Mouse (Mus musculus): ENCODE data around the gene Igdcc4. TPM values are rescaled to one million over a fixed set of nuclear protein-coding genes. Genes with fewer than 3 reads are reported as not detected.

Igdcc4 gene
- polyA plus RNA-seq, 1 experiment from 2014 or later = 11.8 TPM

- Histone ChIP-seq H3K36me3 (ENCODE audit: control insufficient read depth, insufficient read depth, low read length) (no peaks in the 10 kb centered on the region), H3K27ac (ENCODE audit: low read depth, low read length) (no peak overlapping the region), H3K9ac (ENCODE audit: low read depth, low read length) (0 out of 2 replicates have a peak overlapping the region, but pooled peaks have one; percentile 3), H3K4me2 (no peak overlapping the region), H3K4me3 (ENCODE audit: low read depth, low read length) (no peak overlapping the region), H3K4me1 (ENCODE audit: control insufficient read depth, insufficient read depth, low read length) (peaks cover 44% of the 10 kb centered on the region), H3K27me3 (ENCODE audit: control insufficient read depth, insufficient read depth, low read length) (no peaks in the 10 kb centered on the region; the same call in 1 of the 2 replicates), H3K9me3 (replicated peaks; ENCODE audit: control insufficient read depth, low read length) (no peaks in the 10 kb centered on the region)
- 55% methylated on average over 9 of the region's 9 CpGs for WGBS (ENCODE audit: insufficient replicate concordance)
- ATAC-seq (replicated peaks; ENCODE audit: insufficient number of reproducible peaks, low FRiP score, low TSS enrichment) = no peak
Measured at GRCm38 (mm10) chr9:65154692-65155455, 53.6 kb downstream of the Igdcc4 start.

- Histone ChIP-seq H3K9me3 (replicated peaks; ENCODE audit: control insufficient read depth, low read length) (no peaks in the 10 kb centered on the region), H3K4me2 (peak overlapping the region; percentile 30), H3K27ac (ENCODE audit: low read depth, low read length) (peak overlapping the region; percentile 36), H3K9ac (ENCODE audit: low read depth, low read length) (no peak overlapping the region), H3K4me1 (ENCODE audit: control insufficient read depth, insufficient read depth, low read length) (peaks cover 44% of the 10 kb centered on the region), H3K4me3 (ENCODE audit: low read depth, low read length) (no peak overlapping the region), H3K36me3 (ENCODE audit: control insufficient read depth, insufficient read depth, low read length) (no peaks in the 10 kb centered on the region), H3K27me3 (ENCODE audit: control insufficient read depth, insufficient read depth, low read length) (peaks cover 3% of the 10 kb centered on the region)
- no peak for ATAC-seq (replicated peaks; ENCODE audit: insufficient number of reproducible peaks, low FRiP score, low TSS enrichment)
- WGBS (ENCODE audit: insufficient replicate concordance) = 3% methylated on average over 8 of the region's 8 CpGs
Measured at GRCm38 (mm10) chr9:65156604-65157003, 55.3 kb downstream of the Igdcc4 start.

- no peaks in the 10 kb centered on the region for H3K36me3 ChIP-seq (ENCODE audit: control insufficient read depth, insufficient read depth, low read length)
- H3K27me3 ChIP-seq (ENCODE audit: control insufficient read depth, insufficient read depth, low read length) = peaks cover 13% of the 10 kb centered on the region
- H3K9me3 ChIP-seq (replicated peaks; ENCODE audit: control insufficient read depth, low read length) = no peaks in the 10 kb centered on the region
- peak overlapping the region; percentile 30 for H3K4me2 ChIP-seq
- peak; percentile 72 for ATAC-seq (replicated peaks; ENCODE audit: insufficient number of reproducible peaks, low FRiP score, low TSS enrichment)
- H3K4me3 ChIP-seq (ENCODE audit: low read depth, low read length) = no peak overlapping the region
- H3K27ac ChIP-seq (ENCODE audit: low read depth, low read length) = peak overlapping the region; percentile 36; the same call in 1 of the 2 replicates
- peaks cover 42% of the 10 kb centered on the region for H3K4me1 ChIP-seq (ENCODE audit: control insufficient read depth, insufficient read depth, low read length)
- no peak overlapping the region for H3K9ac ChIP-seq (ENCODE audit: low read depth, low read length)
- WGBS (ENCODE audit: insufficient replicate concordance) = 20% methylated on average over 6 of the region's 6 CpGs
Measured at GRCm38 (mm10) chr9:65157631-65158030, 56.3 kb downstream of the Igdcc4 start.

GRCm38 (mm10) chr9:65161188-65161587 is 59.9 kb downstream of the Igdcc4 start:
- WGBS (ENCODE audit: insufficient replicate concordance) = 46% methylated on average over 4 of the region's 4 CpGs
- H3K4me1 ChIP-seq (ENCODE audit: control insufficient read depth, insufficient read depth, low read length) = peaks cover 26% of the 10 kb centered on the region
- peaks cover 22% of the 10 kb centered on the region for H3K27me3 ChIP-seq (ENCODE audit: control insufficient read depth, insufficient read depth, low read length)
- H3K9me3 ChIP-seq (replicated peaks; ENCODE audit: control insufficient read depth, low read length) = no peaks in the 10 kb centered on the region
- no peak overlapping the region for H3K4me3 ChIP-seq (ENCODE audit: low read depth, low read length)
- no peak overlapping the region for H3K9ac ChIP-seq (ENCODE audit: low read depth, low read length)
- no peak overlapping the region for H3K4me2 ChIP-seq
- no peak overlapping the region for H3K27ac ChIP-seq (ENCODE audit: low read depth, low read length)
- H3K36me3 ChIP-seq (ENCODE audit: control insufficient read depth, insufficient read depth, low read length) = no peaks in the 10 kb centered on the region
- ATAC-seq (replicated peaks; ENCODE audit: insufficient number of reproducible peaks, low FRiP score, low TSS enrichment) = no peak

- no peaks in the 10 kb centered on the region for H3K36me3 ChIP-seq (ENCODE audit: control insufficient read depth, insufficient read depth, low read length)
- peaks cover 22% of the 10 kb centered on the region for H3K27me3 ChIP-seq (ENCODE audit: control insufficient read depth, insufficient read depth, low read length)
- no peak overlapping the region for H3K4me2 ChIP-seq
- no peak for ATAC-seq (replicated peaks; ENCODE audit: insufficient number of reproducible peaks, low FRiP score, low TSS enrichment)
- H3K4me3 ChIP-seq (ENCODE audit: low read depth, low read length) = no peak overlapping the region
- WGBS (ENCODE audit: insufficient replicate concordance) = 16% methylated on average over 8 of the region's 8 CpGs
- H3K9ac ChIP-seq (ENCODE audit: low read depth, low read length) = no peak overlapping the region
- no peaks in the 10 kb centered on the region for H3K9me3 ChIP-seq (replicated peaks; ENCODE audit: control insufficient read depth, low read length)
- peaks cover 19% of the 10 kb centered on the region for H3K4me1 ChIP-seq (ENCODE audit: control insufficient read depth, insufficient read depth, low read length)
- no peak overlapping the region for H3K27ac ChIP-seq (ENCODE audit: low read depth, low read length)
Measured at GRCm38 (mm10) chr9:65161881-65162280, 60.6 kb downstream of the Igdcc4 start.

GRCm38 (mm10) chr9:65162711-65163639 is 61.7 kb downstream of the Igdcc4 start:
- no peak overlapping the region for H3K27ac ChIP-seq (ENCODE audit: low read depth, low read length)
- 0 out of 2 replicates have a peak, but pooled peaks have one; percentile 39 for ATAC-seq (replicated peaks; ENCODE audit: insufficient number of reproducible peaks, low FRiP score, low TSS enrichment)

GRCm38 (mm10) chr9:65164870-65165269 is 63.6 kb downstream of the Igdcc4 start:
- no peak for ATAC-seq (replicated peaks; ENCODE audit: insufficient number of reproducible peaks, low FRiP score, low TSS enrichment)
- Histone ChIP-seq H3K9me3 (replicated peaks; ENCODE audit: control insufficient read depth, low read length) (no peaks in the 10 kb centered on the region), H3K4me3 (ENCODE audit: low read depth, low read length) (no peak overlapping the region), H3K27me3 (ENCODE audit: control insufficient read depth, insufficient read depth, low read length) (peaks cover 22% of the 10 kb centered on the region), H3K36me3 (ENCODE audit: control insufficient read depth, insufficient read depth, low read length) (no peaks in the 10 kb centered on the region), H3K27ac (ENCODE audit: low read depth, low read length) (no peak overlapping the region), H3K4me1 (ENCODE audit: control insufficient read depth, insufficient read depth, low read length) (peaks cover 6% of the 10 kb centered on the region; the same call in 1 of the 2 replicates), H3K9ac (ENCODE audit: low read depth, low read length) (no peak overlapping the region), H3K4me2 (no peak overlapping the region)
- 13% methylated on average over 1 of the region's 1 CpGs for WGBS (ENCODE audit: insufficient replicate concordance)

More at GRCm38 (mm10) chr9:65162711-65163639, 61.7 kb downstream of the Igdcc4 start:
- Histone ChIP-seq H3K4me2 (peak overlapping the region; percentile 93), H3K4me3 (ENCODE audit: low read depth, low read length) (peak overlapping the region; percentile 54), H3K4me1 (ENCODE audit: control insufficient read depth, insufficient read depth, low read length) (peaks cover 8% of the 10 kb centered on the region), H3K36me3 (ENCODE audit: control insufficient read depth, insufficient read depth, low read length) (no peaks in the 10 kb centered on the region), H3K27me3 (ENCODE audit: control insufficient read depth, insufficient read depth, low read length) (peaks cover 22% of the 10 kb centered on the region), H3K9ac (ENCODE audit: low read depth, low read length) (peak overlapping the region; percentile 69), H3K9me3 (replicated peaks; ENCODE audit: control insufficient read depth, low read length) (no peaks in the 10 kb centered on the region)
- under 1% methylated on average over 63 of the region's 69 CpGs for WGBS (ENCODE audit: insufficient replicate concordance)

- Histone ChIP-seq H3K9ac (ENCODE audit: low read depth, low read length) (no peak overlapping the region), H3K27me3 (ENCODE audit: control insufficient read depth, insufficient read depth, low read length) (peaks cover 19% of the 10 kb centered on the region), H3K27ac (ENCODE audit: low read depth, low read length) (no peak overlapping the region), H3K9me3 (replicated peaks; ENCODE audit: control insufficient read depth, low read length) (no peaks in the 10 kb centered on the region), H3K4me2 (no peak overlapping the region), H3K4me1 (ENCODE audit: control insufficient read depth, insufficient read depth, low read length) (peaks cover 6% of the 10 kb centered on the region; the same call in 1 of the 2 replicates), H3K4me3 (ENCODE audit: low read depth, low read length) (no peak overlapping the region), H3K36me3 (ENCODE audit: control insufficient read depth, insufficient read depth, low read length) (no peaks in the 10 kb centered on the region)
- 56% methylated on average over 9 of the region's 9 CpGs for WGBS (ENCODE audit: insufficient replicate concordance)
- ATAC-seq (replicated peaks; ENCODE audit: insufficient number of reproducible peaks, low FRiP score, low TSS enrichment) = no peak
Measured at GRCm38 (mm10) chr9:65166386-65166785, 65.1 kb downstream of the Igdcc4 start.
